Mouse (Mus musculus): ENCODE data around the gene Nptxr. TPM values are rescaled to one million over a fixed set of nuclear protein-coding genes. Genes with fewer than 3 reads are reported as not detected.
"Not testable (repeated sequence)": the region's sequence is repeated elsewhere in the genome, so short reads cannot be mapped to it uniquely, and the experiment has no call there.

Nptxr gene
- polyA plus RNA-seq, 1 experiment from 2014 or later, result 0.65 TPM

GRCm38 (mm10) chr15:79828366-79829035, 23.9 kb upstream of the Nptxr start:
- 62% methylated on average over 46 of the region's 46 CpGs for WGBS
- H3K36me3 ChIP-seq, result peaks cover 52% of the 10 kb centered on the region
- H3K4me3 ChIP-seq, result peak overlapping the region; percentile 1; the same call in 1 of the 2 replicates
- no peaks in the 10 kb centered on the region; the same call in 1 of the 2 replicates for H3K27me3 ChIP-seq (ENCODE audit: low read depth, poor library complexity, severe bottlenecking)
- peaks cover 47% of the 10 kb centered on the region for H3K4me1 ChIP-seq
- H3K9me3 ChIP-seq (replicated peaks), result no peaks in the 10 kb centered on the region
- DNase-seq (ENCODE audit: low spot score), result peak; percentile 48
- no peak overlapping the region for H3K27ac ChIP-seq

GRCm38 (mm10) chr15:79827778-79828210, 23.2 kb upstream of the Nptxr start:
- WGBS, result 91% methylated on average over 11 of the region's 11 CpGs
- H3K9me3 ChIP-seq (replicated peaks), result no peaks in the 10 kb centered on the region
- H3K4me3 ChIP-seq, result no peak overlapping the region
- DNase-seq (ENCODE audit: low spot score), result no peak
- peaks cover 59% of the 10 kb centered on the region for H3K36me3 ChIP-seq
- H3K27ac ChIP-seq, result no peak overlapping the region
- peaks cover 47% of the 10 kb centered on the region for H3K4me1 ChIP-seq
- H3K27me3 ChIP-seq (ENCODE audit: low read depth, poor library complexity, severe bottlenecking), result no peaks in the 10 kb centered on the region; the same call in 1 of the 2 replicates

- DNase-seq (ENCODE audit: low spot score), result no peak
- peaks cover 61% of the 10 kb centered on the region for H3K36me3 ChIP-seq
- H3K4me1 ChIP-seq, result peaks cover 46% of the 10 kb centered on the region
- no peak overlapping the region for H3K4me3 ChIP-seq
- WGBS, result 94% methylated on average over 14 of the region's 14 CpGs
- no peaks in the 10 kb centered on the region for H3K9me3 ChIP-seq (replicated peaks)
- H3K27ac ChIP-seq, result no peak overlapping the region
- H3K27me3 ChIP-seq (ENCODE audit: low read depth, poor library complexity, severe bottlenecking), result no peaks in the 10 kb centered on the region; the same call in 1 of the 2 replicates
Measured at GRCm38 (mm10) chr15:79827061-79827777, 22.7 kb upstream of the Nptxr start.

GRCm38 (mm10) chr15:79826221-79826935, 21.8 kb upstream of the Nptxr start:
- Histone ChIP-seq H3K4me1 (peaks cover 41% of the 10 kb centered on the region), H3K9me3 (replicated peaks) (no peaks in the 10 kb centered on the region), H3K36me3 (peaks cover 55% of the 10 kb centered on the region), H3K27ac (no peak overlapping the region), H3K27me3 (ENCODE audit: low read depth, poor library complexity, severe bottlenecking) (no peaks in the 10 kb centered on the region; the same call in 1 of the 2 replicates), H3K4me3 (no peak overlapping the region)
- WGBS, result 89% methylated on average over 9 of the region's 9 CpGs
- no peak for DNase-seq (ENCODE audit: low spot score)

- H3K27ac ChIP-seq, result no peak overlapping the region
- H3K4me1 ChIP-seq, result peaks cover 35% of the 10 kb centered on the region
- no peak for DNase-seq (ENCODE audit: low spot score)
- H3K36me3 ChIP-seq, result peaks cover 49% of the 10 kb centered on the region
- H3K27me3 ChIP-seq (ENCODE audit: low read depth, poor library complexity, severe bottlenecking), result no peaks in the 10 kb centered on the region; the same call in 1 of the 2 replicates
- H3K9me3 ChIP-seq (replicated peaks), result no peaks in the 10 kb centered on the region
- 64% methylated on average over 14 of the region's 14 CpGs for WGBS
- H3K4me3 ChIP-seq, result no peak overlapping the region
Measured at GRCm38 (mm10) chr15:79825146-79825825, 20.7 kb upstream of the Nptxr start.

- 67% methylated on average over 19 of the region's 19 CpGs for WGBS
- H3K27ac ChIP-seq, result no peak overlapping the region
- no peaks in the 10 kb centered on the region for H3K9me3 ChIP-seq (replicated peaks)
- H3K36me3 ChIP-seq, result peaks cover 47% of the 10 kb centered on the region
- peaks cover 31% of the 10 kb centered on the region for H3K4me1 ChIP-seq
- no peak for DNase-seq (ENCODE audit: low spot score)
- no peaks in the 10 kb centered on the region for H3K27me3 ChIP-seq (ENCODE audit: low read depth, poor library complexity, severe bottlenecking)
- no peak overlapping the region for H3K4me3 ChIP-seq
Measured at GRCm38 (mm10) chr15:79823588-79824280, 19.2 kb upstream of the Nptxr start.

- 65% methylated on average over 13 of the region's 13 CpGs for WGBS
- no peak for DNase-seq (ENCODE audit: low spot score)
Measured at GRCm38 (mm10) chr15:79822265-79823199, 18.0 kb upstream of the Nptxr start.

GRCm38 (mm10) chr15:79818325-79818724, 13.8 kb upstream of the Nptxr start:
- H3K27me3 ChIP-seq (ENCODE audit: low read depth, poor library complexity, severe bottlenecking), result no peaks in the 10 kb centered on the region
- no peaks in the 10 kb centered on the region for H3K9me3 ChIP-seq (replicated peaks)
- DNase-seq (ENCODE audit: low spot score), result no peak
- no peak overlapping the region for H3K27ac ChIP-seq
- peaks cover 8% of the 10 kb centered on the region for H3K36me3 ChIP-seq
- H3K4me3 ChIP-seq, result no peak overlapping the region
- H3K4me1 ChIP-seq, result peaks cover 13% of the 10 kb centered on the region
- WGBS, result 92% methylated on average over 4 of the region's 4 CpGs

More at GRCm38 (mm10) chr15:79822265-79823199, 18.0 kb upstream of the Nptxr start:
- peaks cover 19% of the 10 kb centered on the region for H3K4me1 ChIP-seq
- no peak overlapping the region for H3K27ac ChIP-seq
- H3K36me3 ChIP-seq, result peaks cover 35% of the 10 kb centered on the region
- no peak overlapping the region for H3K4me3 ChIP-seq
- no peaks in the 10 kb centered on the region for H3K9me3 ChIP-seq (replicated peaks)
- no peaks in the 10 kb centered on the region for H3K27me3 ChIP-seq (ENCODE audit: low read depth, poor library complexity, severe bottlenecking)

GRCm38 (mm10) chr15:79813666-79814258, 9.2 kb upstream of the Nptxr start:
- no peaks in the 10 kb centered on the region for H3K9me3 ChIP-seq (replicated peaks)
- 52% methylated on average over 8 of the region's 8 CpGs for whole genome bisulfite sequencing
- H3K27ac ChIP-seq, result no peak overlapping the region
- H3K36me3 ChIP-seq, result no peaks in the 10 kb centered on the region
- peaks cover 9% of the 10 kb centered on the region for H3K27me3 ChIP-seq (ENCODE audit: low read depth, poor library complexity, severe bottlenecking)
- H3K4me3 ChIP-seq, result no peak overlapping the region
- H3K4me1 ChIP-seq, result peaks cover 4% of the 10 kb centered on the region; the same call in 1 of the 2 replicates
- no peak for DNase-seq (ENCODE audit: low spot score)

- H3K36me3 ChIP-seq; H3K27ac ChIP-seq; H3K4me3 ChIP-seq; H3K9me3 ChIP-seq (replicated peaks); DNase-seq (ENCODE audit: low spot score); H3K4me1 ChIP-seq: not testable (repeated sequence)
- 74% methylated on average over 2 of the region's 2 CpGs for WGBS
- peaks cover 17% of the 10 kb centered on the region for H3K27me3 ChIP-seq (ENCODE audit: low read depth, poor library complexity, severe bottlenecking)
Measured at GRCm38 (mm10) chr15:79812840-79813239, 8.3 kb upstream of the Nptxr start.

- peaks cover 35% of the 10 kb centered on the region for H3K27me3 ChIP-seq (ENCODE audit: low read depth, poor library complexity, severe bottlenecking)
- no peak overlapping the region for H3K27ac ChIP-seq
- WGBS, result 80% methylated on average over 4 of the region's 4 CpGs
- H3K9me3 ChIP-seq (replicated peaks), result no peaks in the 10 kb centered on the region
- peaks cover 4% of the 10 kb centered on the region; the same call in 1 of the 2 replicates for H3K4me1 ChIP-seq
- DNase-seq (ENCODE audit: low spot score), result no peak
- no peak overlapping the region for H3K4me3 ChIP-seq
- no peaks in the 10 kb centered on the region for H3K36me3 ChIP-seq
Measured at GRCm38 (mm10) chr15:79810997-79811396, 6.4 kb upstream of the Nptxr start.
